Mouse (Mus musculus) monocyte, adult 2 months (primary cell): ENCODE results near the gene Tex44.

Experiments used
- DNase-seq, 2 experiments: peaks; one replicate each; pipeline ENCODE4 v3.0.0; 2022; ENCODE audit warnings: low spot score in 2 of 2, low read depth in 1 of 2

The Tex44 gene

DNA sequence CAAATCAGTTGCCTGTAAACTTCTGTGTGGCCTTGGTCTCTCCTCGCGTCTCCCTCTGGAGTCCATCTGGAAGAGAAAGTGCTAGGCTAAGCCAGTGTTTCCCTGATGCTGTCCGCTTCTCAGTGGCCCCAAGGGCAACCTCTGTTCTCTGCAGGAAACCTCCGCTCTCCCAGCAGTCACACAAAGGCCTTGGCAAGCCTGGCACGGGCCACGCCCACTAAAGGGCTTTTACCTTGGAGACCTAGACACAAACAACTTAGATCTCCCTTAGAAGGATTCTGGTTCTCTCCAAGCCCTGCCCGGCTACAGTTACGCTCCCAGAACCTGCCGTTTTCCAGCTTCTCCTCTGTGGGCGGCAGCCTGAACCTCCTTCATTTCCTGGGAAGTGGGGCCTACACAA is 5.1 kb upstream of the Tex44 start:
- no peak for DNase-seq

DNA sequence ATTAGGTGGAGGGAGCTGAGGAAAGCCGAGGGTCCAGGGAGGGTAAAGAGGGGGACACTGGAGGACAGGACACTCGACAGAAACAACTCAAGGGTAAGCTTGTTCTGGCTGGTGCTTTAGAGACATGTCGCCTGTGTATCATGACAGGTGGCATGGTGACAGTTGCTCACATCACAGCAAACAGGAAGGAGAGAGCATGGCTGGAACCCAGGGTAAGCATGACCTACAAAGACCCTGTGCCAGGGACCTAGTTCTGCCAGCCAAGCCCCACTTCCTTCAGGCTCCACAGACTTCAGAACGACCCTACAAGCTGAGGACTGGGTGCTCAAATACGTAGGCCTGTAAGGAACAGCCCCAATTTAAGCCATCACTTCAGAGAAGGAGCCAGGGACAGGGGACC is 2.2 kb upstream of the Tex44 start:
- DNase-seq = no peak

DNA sequence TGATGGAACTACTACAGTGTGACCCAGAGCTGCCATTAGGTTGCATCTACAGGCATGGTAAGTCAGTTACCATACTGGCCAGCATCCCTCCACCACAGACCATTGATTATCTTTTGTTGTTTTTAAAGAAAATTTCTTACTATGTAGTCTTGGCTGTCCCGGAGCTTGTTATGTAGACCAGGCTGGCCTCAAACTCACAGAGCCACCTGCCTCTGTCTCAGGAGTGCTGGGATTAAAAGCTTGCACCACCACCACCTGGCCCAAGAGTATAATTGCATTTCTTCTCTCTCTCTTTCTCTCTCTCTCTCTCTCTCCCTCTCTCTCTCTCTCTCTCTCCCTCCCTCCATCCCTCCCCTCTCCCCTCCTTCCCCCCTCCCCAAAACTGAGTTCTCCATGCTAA is 1.8 kb upstream of the Tex44 start:
- DNase-seq = no peak

DNA sequence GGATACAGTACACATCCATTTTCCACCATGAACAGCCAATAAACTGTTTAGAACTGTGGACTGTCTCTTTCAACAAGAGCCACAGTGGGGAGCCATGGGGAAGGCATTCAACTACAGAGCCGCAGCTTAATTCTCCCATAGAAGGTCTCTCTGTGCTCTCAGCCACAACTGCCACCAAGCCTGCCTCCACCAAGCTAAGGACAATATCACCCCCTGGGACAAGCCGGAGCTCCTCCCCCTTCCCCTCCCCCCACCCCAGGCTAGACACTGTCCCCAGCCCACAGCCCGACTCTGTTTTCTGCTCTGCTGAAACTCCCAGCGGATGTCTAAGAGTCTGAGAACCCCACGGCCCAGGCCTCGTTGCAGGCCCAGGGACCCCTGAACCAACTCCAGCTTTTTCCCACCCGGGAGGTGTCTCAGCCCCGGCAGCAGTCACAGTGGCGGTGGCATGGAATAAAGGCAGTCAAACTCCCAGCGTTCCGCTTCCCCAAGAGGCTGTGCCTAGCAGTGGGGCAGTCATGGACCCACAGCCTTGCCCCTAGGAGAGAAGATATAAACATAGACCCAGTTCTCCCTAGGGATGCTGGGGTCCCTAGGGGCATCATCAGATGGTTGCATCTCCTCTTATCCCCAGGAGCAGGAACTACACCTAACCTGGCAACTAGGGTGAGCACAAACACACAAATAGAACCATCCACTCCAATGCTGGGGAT is 1.1 kb upstream of the Tex44 start:
- no peak for DNase-seq

DNA sequence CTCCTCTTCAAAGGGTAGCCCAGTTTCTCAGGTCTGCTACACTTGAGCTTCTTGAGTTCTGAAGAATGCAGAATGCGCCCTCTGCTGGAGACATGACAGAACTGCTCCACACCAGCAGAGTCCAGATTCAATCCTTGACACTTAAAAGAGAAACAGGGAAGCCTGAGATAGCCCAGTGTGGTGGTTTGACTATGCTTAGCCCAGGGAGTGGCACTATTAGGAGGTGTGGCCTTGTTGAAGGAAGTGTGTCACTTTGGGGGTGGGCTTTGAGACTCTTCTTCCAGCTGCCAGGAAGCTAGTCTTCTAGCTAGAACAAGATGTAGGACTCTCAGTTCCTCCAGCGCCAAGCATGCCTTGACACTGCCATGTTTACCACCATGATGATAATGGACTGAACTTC is 3.9 kb downstream of the Tex44 start:
- peak; percentile 75 to 77 for DNase-seq

DNA sequence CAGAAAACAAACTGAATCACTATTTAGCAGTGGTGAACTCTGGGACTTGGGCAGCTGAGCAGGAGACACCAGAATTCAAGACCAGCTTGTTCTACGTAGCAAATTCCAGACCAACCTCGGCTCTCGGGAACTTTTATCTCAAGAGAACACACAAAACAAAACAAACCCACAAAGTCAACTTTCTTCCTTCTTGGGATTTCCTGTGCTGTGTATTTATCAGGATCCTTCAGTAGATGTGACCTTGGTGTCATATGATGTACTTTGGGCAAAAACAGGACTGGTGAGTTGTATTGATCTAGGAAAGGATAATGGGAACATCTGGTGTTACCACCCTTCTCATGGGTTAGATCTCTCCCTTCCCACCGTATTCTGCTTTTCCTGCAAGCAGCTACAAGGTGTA is 6.6 kb downstream of the Tex44 start:
- no peak for DNase-seq

DNA sequence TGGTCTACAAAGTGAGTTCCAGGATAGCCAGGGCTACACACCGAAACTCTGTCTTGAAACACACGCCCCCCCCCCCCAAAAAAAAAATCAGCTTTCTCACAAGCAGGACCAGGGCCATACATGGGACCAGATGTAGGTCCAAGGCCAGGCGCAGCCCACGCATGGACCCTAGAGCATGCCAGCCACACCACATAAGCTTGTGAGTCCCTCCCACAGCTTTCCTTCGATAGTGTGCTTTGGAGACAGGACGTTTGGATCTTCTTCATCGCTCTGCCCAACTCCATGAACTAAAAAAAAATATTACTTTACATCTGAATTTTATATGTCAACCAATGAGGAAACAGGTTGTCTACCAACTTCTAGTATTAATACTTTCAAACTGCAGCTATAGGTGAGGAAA is 7.2 kb downstream of the Tex44 start:
- DNase-seq = no peak

DNA sequence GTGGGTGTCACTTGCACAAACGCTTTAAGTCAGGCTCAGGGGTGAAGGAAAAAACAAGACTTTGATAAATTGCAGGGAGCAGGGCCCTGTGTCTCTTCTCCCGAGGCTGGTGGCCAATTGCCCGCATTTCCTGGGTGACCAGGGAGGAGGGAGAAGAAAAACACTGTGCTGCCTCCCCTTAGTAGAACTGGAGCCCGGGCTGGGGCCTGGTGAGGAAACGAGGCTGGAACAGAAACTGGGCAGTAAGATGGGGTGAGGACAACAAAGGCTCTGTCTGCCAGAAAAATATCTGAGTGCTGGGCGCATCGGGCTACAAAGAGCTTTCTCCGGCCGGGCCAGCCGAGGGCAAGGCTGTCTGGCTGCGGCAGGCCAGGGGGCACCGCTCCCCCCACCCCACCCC is 7.9 kb downstream of the Tex44 start:
- DNase-seq = no peak

DNA sequence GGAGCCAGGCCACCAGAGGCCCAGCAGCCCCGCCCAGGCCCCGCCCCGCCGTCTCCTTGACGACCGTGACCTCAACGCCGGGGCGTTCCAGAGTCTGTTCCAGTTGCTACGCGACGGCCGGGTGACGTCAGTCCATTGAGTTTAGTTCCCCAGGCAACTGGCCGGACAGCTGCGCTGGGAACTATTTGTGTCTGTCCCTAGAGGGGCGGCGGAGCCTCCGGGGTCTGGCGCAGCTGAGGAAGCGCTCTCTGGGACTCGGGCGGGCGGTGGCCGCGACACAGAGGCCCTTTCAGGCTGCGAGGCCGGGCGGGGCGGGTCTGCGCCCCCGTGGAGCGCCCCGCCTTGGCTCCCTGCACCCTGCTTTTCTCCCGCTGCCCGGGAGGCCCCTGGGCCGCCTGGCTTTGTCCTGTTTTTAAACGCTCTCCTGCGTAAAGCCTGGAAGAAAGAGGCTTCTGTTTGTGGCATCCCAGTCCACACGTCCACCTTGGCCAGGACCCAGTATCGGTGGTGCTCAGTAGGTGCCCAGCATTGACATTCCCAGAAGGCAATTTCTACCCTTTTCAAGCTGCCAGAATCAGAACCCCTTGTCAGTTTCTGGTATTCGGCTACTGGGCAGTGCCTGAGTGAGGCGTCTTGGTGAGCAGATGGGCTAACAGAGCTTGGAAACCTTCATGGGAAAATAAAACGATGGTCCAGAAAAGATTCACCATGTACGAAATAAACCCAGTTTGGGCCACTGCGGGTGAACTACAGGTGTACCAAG is 8.5 kb downstream of the Tex44 start:
- DNase-seq = peak; percentile 97 to 99

DNA sequence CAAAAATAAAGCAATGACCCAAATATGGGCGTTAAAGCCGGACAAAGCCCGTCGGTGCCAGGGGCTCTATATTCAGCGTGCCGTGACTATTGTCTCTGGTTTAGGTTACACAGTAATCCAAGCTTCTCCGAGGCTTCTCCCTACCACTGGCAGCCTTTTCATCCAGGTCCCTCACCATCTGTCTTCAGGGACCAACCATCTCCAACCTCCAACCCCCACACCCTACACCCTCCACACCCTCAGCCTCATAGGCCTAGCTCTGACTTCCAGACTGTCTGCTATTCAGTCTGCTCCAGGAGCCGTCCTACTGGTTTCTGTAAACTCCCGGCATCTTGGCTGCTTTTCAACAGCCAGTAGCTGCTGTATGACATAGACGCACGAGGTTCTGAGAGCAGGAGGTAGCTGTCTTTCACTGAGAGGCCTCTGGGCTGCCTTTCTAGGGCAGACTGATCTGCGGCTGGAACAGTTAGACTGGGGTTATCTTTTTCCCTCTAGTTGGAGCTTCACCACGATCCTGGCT is 9.2 kb downstream of the Tex44 start:
- DNase-seq = no peak

DNA sequence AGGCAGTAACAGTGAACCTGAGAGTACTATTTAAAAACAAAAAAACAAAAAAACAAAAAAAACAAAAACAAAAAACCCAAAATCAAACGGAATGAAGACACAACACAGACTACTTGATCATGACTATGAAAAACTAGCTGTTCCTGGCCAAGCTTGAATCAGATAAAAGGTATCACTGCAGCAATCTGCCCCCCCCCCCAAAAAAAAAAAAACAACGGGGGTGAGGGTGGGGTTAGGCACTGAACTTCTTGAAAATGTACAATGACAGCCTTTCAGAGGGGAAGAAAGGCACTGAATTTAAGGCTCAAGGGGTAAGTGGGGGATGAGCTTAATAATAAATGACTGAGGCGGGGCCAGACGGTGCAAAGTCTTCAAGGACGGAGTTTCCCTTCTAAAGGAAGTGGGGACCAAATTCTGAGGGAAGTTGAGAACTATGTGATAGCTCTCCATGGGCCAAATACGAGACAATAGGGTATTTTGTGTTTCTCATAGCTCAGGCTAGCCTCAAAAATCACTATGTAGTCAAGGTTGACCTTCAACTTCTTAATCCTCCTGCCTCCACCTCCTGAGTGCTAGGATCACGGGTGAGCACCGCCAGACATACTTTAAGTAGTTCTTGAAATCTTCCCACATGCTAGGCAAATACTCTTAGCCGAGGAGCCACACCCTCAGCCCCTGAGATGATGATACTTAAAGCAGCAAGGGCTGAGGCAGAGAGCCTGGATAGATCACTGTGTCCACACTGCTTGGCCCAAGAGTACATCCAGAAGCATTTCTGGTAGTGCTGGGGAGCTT is 11.3 kb downstream of the Tex44 start:
- no peak for DNase-seq

DNA sequence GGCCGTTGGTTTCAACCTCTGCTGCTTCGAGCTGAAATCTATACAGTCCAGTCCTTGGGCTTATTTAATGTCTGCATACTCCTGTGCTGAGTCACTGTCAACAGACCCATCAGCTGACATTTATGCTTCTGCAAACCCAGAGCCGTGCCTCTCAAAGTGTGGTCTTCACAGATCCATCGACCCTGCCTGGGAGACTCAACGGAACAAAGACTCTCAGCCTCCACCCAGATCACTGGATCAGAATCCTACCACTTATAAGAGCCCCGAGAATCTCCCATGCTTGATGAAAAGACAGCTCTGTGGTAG is 11.8 kb downstream of the Tex44 start:
- DNase-seq = no peak

DNA sequence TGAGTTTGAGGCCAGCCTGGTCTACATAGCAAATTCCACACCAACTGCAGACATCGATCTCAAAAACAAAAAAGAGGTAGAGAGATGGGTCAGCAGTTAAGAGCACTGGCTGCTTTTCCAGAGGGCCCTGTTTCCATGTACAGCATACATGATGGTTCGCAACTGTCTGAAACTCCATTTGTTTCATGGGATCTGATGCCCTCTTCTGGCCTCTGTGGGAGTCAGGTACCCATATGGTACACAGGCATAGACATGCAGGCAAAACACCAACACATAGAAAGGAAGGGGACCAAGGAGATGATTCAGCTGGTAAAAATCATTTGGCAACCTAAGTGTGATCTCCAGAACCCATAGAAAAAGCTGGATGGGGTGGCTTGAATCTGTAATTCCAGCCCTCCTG is 12.4 kb downstream of the Tex44 start:
- no peak for DNase-seq

DNA sequence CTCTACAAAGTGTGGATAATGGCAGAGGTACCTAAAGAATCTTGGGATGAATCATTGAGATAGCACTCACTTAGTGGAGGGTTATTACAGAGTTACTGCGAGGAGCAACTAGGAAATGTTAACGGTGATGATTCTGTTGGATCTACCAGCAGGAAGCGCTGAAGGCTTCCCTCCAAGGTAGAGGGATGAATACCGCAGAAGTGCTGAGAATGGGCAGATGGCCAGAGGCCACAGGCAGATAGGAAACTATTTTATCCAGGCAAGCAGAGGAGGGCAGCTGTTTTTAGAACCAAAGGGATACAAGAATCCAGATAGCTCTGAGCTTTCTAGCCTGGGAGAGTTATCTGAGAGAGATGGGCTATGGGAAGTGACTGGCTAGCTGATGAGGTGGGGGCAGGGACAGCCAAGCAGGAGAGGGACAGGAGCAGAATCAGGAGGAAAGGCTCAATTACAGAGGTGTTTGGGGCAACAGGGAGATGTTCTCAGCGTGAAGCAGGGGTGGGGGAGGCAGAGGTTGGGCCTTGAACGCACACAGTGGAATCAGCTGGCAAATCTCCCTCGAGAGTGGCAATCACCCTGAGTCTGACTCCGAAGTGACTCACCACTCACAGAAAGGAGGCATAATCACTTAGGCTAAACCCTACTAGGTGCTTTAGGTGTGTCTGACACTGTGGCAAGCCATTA is 13.5 kb downstream of the Tex44 start:
- no peak for DNase-seq

DNA sequence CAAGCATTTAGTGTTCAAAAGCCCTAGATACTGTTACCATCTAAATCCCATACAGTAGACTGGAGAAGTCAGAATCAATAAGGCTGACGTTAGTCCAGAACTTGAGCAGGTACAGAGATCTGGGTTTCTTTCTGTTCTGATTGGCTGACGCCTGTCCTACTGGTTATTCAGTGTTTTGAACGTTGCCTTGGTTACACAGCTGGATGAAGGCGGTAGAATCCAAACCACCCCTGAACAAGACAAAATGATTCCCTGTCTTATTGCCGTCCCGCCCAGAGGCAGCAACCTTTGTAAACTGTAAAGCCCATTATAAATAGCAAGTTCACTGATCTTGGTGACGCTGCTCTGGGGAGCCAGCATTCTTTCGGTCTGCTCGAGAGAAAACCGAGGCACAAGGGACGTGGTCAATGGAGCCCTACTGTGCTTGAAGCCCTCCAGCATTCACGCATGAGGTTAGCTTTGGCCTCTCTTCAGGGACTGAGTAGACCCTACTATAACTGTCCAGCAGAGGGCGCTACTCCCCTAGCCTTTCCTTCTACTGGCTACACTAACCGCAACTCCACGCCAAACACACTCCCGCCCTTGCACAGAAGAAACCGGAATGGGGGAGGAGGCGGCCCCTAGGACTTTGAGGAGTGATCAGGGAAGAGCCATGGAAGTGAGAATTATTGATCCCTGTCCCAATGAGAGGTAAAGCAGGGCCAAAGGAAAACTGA is 14.2 kb downstream of the Tex44 start:
- DNase-seq = peak; percentile 79 to 82

DNA sequence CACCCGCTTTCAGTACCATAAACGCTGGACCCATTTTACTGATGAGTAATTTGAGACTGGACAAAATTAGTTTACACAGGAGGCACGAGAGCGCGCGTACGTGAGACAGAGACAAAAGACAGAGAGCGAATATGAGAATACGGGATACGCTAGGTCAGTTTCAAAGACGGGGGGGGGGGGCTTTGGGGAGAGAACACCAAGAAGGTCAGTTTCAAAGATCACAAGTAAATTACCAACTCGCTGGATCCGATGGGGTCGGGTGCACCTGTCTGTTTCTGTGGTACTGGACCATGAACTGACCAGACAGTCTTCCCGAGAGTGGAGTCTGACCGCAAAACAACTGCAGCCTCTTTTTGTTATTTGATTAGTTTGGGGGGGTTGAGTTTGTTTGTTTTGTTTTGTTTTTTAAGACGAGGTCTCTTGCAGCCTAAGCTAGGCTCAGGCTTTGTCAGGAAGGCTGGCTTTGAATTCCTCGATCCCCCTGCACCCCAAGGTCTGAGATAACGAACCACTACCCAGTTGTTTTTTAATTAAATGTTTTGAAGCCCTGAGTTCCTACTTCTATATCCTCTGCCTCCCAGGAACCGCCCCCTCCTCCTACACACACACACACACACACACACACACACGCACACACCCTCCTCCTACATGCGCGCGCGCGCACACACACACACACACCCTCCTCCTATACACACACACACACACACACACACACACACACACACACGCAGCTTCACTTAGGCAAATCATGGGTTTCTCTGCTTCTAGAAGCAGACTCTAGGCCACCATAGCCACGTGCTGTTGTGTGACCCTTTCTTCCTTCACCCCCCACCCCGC is 15.0 kb downstream of the Tex44 start:
- peak in 1 of 2 experiments; percentile 41 for DNase-seq

DNA sequence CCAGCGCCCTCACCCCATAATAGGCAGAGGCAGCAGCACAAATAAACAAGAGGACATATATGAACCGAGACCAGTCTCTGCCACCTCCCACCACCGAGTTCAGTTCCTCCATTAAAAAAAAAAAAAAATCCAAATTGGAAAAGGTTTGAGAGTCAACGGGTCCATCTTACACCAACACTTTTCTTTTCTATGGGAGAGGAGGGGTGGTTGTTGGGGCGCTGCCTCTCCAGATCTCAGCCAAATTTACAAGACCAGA is 15.5 kb downstream of the Tex44 start:
- DNase-seq = peak in 1 of 2 experiments; percentile 22

DNA sequence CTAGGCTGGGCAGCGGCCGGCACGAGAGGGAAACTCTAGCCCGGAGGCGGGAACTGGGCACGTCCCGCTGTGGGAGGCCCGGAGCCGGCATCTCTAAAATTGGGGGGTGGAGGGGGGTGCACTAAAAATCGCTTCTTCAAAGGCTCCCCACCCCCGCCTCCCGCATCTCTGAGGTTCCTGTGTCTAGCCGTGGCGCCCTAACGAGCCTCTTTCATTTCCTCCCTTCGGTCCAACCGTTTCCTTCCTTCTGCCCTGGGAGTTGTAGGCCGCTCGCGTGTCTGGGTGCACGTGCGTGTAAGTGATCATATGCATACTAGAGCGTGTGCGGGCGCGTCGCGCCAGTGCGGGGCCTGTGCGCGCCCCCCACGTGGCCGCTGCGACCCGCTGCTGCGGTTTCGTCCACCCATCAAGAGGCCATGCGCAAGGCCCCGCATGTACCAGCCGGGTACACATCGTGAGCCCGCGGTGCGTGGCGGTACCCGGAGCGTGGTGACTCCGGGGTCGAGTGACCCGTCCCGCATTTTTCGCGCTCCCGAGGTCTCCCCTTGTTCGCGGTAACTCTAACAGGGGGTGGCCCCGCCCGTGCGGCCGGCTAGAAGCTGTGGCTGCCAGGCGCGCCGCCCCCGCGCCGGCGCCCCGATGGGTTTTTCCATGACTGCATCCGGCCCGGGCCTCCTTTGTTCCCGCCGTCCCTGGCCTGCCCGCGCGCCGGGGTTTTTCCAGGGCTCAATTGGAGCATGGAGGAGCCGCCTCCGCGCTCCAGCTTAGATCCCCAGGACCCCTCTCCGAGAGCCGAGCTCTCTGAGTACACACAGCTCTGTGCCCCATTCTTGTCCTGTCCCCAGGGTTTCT is 16.1 kb downstream of the Tex44 start:
- DNase-seq = peak; percentile 66 to 71

DNA sequence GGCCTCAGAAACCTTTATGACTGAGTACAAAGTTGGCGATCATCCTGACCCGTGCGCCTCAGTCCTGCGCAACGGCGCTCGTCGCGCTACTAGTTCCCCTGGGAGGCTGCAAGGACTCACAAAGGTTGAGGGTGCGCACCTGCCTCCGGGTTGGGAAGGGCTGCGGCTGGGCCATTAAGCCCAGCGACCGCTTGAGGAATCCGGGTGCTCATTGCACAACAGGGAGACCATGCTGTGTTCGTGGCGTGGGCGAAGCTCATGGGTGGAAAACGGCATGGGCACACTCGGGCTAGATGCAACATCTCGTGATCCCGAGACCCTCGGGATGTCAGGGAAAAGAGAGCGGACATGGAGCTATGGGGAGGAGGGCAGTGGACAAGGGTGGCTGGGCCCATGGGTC is 16.7 kb downstream of the Tex44 start:
- no peak for DNase-seq
